Mouse (Mus musculus): ENCODE data around the gene Acly. TPM values are rescaled to one million over a fixed set of nuclear protein-coding genes. Genes with fewer than 3 reads are reported as not detected.

The Acly gene
- total RNA-seq (2023) = 100 to 1,000 TPM; 163 to 168 TPM

DNA sequence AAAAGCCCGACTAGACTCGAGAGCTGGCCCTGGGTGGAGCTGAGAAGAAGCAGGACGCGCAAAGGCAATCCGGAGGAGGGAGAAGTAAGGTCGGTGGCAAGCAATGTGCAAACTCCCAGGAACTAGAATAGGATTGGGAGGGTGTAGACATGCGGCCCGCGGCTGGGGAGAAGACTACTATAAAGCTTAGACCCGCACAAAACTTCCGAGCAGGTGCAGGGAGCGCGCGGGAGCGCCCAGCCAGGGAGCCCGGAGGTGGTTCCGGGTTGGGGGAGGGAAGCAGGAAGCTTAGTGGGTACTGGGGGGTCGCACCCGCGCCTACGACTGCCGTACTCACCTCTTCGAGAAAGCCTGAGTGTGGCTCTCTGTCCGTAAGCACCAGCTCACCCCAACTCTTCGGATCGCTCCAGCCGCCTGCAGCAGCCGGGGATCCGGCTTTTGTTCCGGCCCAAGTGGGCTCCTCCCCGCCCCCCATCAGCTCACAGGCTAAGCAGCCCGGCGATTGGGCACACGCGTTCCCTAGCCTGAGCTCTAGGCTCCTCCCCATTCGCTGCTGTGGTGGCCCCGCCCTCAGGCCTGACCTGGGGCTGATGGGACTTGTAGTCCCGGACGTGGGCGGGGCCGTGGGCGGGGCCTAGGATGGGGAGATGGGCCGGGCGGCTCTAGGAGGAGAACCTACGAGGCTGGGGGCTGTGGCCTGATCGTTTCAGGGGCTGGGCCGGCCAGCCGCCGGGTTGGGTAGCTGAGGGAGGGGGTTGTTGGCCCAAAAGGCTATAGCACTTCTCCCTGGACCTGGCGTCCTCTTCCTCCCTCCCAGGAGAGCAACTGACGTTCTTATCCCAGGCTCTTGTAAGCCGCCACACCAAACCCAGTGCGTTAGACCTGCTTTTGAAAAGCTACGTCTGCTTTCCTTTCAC is at the start of gene Acly:
Acly (minus strand) TSS at position 543 of the 917 bp plus-strand sequence.

DNA sequence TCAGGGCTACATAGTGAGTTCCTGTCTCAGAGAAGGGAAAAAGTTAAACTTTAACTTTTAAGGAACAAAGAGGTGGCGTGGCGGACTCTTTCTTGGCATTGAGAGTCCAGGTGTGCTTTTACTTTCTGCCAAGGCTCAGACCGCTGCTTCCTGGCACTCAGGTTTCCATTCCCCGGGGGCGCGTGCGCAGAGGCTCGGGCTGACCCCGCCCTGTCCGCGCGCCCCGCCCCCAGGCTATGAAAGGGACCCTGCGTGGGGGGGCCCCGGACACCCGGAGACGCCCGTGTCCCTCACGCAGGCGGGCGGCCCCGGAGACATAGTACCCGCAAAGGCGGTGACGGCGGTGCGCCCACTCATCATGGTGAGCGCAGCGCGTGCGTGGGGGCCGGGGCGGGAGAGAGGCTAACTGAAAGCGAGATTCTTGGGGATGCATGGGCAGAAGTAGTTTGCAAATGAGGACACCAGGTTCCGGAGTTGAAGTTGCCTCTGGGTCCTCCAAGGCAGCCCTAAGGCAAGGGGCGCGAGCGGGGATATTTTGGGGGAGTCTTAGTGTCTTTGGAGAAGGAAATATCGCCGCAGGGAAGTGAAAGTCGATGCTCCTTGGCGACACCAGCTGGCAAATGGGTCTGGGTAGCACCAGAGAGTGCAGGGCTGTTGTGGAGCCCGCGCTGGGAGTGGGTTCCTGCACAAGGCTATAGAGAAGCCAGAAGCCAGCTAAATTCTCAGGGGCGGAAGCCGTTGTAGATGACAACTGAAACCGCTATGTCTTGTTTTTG is 47.1 kb upstream of the Acly start, which contains the start of gene Cnp:
Cnp (plus strand) TSS at position 197 of the 776 bp plus-strand sequence.

GRCm38 (mm10) chr11:100544832-100545745 is 17.3 kb upstream of the Acly start, which contains the start of gene Ttc25:
TSS of gene Ttc25 (plus strand) at chr11:100545607.

GRCm38 (mm10) chr11:100472197-100472934 is 55.4 kb downstream of the Acly start, which contains the start of gene Klhl11:
TSS of gene Klhl11 (minus strand) at chr11:100472741.

GRCm38 (mm10) chr11:100441797-100442196 is 86.0 kb downstream of the Acly start, which contains the start of the genes Nt5c3b and Klhl10:
TSS of gene Nt5c3b (minus strand) at chr11:100441808.
TSS of gene Klhl10 (plus strand) at chr11:100441917.

Other genes with a start within 250 kb of the Acly start
- gene Eif1, start 208.1 kb downstream of the Acly start, total RNA-seq (2023) = 1,000 to 10,000 TPM; 1,552 to 1,553 TPM
- gene Gast, start 193.6 kb downstream of the Acly start, total RNA-seq (2023) = not detected
- gene Hap1, start 171.9 kb downstream of the Acly start, total RNA-seq (2023) = 10 to 100 TPM; 18.6 to 22.0 TPM
- gene Jup, start 130.2 kb downstream of the Acly start, total RNA-seq (2023) = 100 to 1,000 TPM; 124 to 141 TPM
- under 1 TPM; 0.50 to 0.64 TPM for gene P3h4, start 113.2 kb downstream of the Acly start, total RNA-seq (2023)
- under 1 TPM in 1 of 2 experiments, not detected in 1; 0.34 TPM for gene Fkbp10, start 112.3 kb downstream of the Acly start, total RNA-seq (2023)
- gene Nt5c3b, start 86.2 kb downstream of the Acly start, total RNA-seq (2023) = 10 to 100 TPM in 1 of 2 experiments, 1 to 10 TPM in 1; 9.8 to 11.3 TPM
- under 1 TPM in 1 of 2 experiments, not detected in 1; 0.97 TPM for gene Klhl10, start 86.1 kb downstream of the Acly start, total RNA-seq (2023)
- gene Klhl11, start 55.3 kb downstream of the Acly start, total RNA-seq (2023) = 10 to 100 TPM; 14.6 to 16.6 TPM
- gene Ttc25, start 17.6 kb upstream of the Acly start, total RNA-seq (2023) = under 1 TPM; 0.27 to 0.39 TPM
- 10 to 100 TPM; 24.0 to 27.3 TPM for gene Cnp, start 46.9 kb upstream of the Acly start, total RNA-seq (2023)
- gene Nkiras2, start 91.2 kb upstream of the Acly start, total RNA-seq (2023) = 100 to 1,000 TPM; 104 to 119 TPM
- gene Dnajc7, start 92.2 kb upstream of the Acly start, total RNA-seq (2023) = 100 to 1,000 TPM; 248 to 252 TPM
- gene Zfp385c, start 164.5 kb upstream of the Acly start, total RNA-seq (2023) = under 1 TPM; 0.29 to 0.67 TPM
- 10 to 100 TPM; 41.4 to 43.8 TPM for gene Dhx58, start 176.3 kb upstream of the Acly start, total RNA-seq (2023)
- 10 to 100 TPM; 28.8 to 29.9 TPM for gene Kat2a, start 184.5 kb upstream of the Acly start, total RNA-seq (2023)
- gene Hspb9, start 185.8 kb upstream of the Acly start, total RNA-seq (2023) = not detected
- 100 to 1,000 TPM; 203 to 217 TPM for gene Rab5c, start 210.2 kb upstream of the Acly start, total RNA-seq (2023)
- under 1 TPM; 0.18 to 0.33 TPM for gene Kcnh4, start 231.9 kb upstream of the Acly start, total RNA-seq (2023)
- gene Hcrt, start 234.9 kb upstream of the Acly start, total RNA-seq (2023) = not detected
- gene Ghdc, start 243.0 kb upstream of the Acly start, total RNA-seq (2023) = 10 to 100 TPM in 1 of 2 experiments, 1 to 10 TPM in 1; 6.2 to 10.5 TPM